Mouse (Mus musculus) heart, adult 8-10 months (tissue): ENCODE measurements at regions not wholly inside any gene's neighbourhood (a gene's known extent, or its start where the extent isn't known, plus 50 kb on each side); places are given as distances from the start of the nearest gene placed in this dataset.

Experiments
- DNase-seq: peaks from one replicate; pipeline ENCODE4 v3.0.0; 2022; ENCODE audit warnings: low spot score

GRCm38 (mm10) chr13:57365096-57365495 lies 469.3 kb upstream of the Trpc7 start:
- no peak for DNase-seq

- no peak for DNase-seq
Observed at GRCm38 (mm10) chr13:57364396-57364795, 468.6 kb upstream of the Trpc7 start.

- DNase-seq: no peak
Observed at GRCm38 (mm10) chr13:57362563-57362962, 466.8 kb upstream of the Trpc7 start.

GRCm38 (mm10) chr13:57361286-57361685 lies 465.5 kb upstream of the Trpc7 start:
- DNase-seq: no peak

GRCm38 (mm10) chr13:57354606-57355005 lies 458.8 kb upstream of the Trpc7 start:
- no peak for DNase-seq

GRCm38 (mm10) chr13:57353976-57354375 lies 458.2 kb upstream of the Trpc7 start:
- no peak for DNase-seq

GRCm38 (mm10) chr13:57350828-57351227 lies 455.0 kb upstream of the Trpc7 start:
- no peak for DNase-seq

GRCm38 (mm10) chr13:57338676-57339075 lies 442.9 kb upstream of the Trpc7 start:
- no peak for DNase-seq

- no peak for DNase-seq
Observed at GRCm38 (mm10) chr13:57336596-57336995, 440.8 kb upstream of the Trpc7 start.

GRCm38 (mm10) chr13:57332976-57333375 lies 437.2 kb upstream of the Trpc7 start:
- no peak for DNase-seq

GRCm38 (mm10) chr13:57331868-57332267 lies 436.1 kb upstream of the Trpc7 start:
- DNase-seq: no peak

GRCm38 (mm10) chr13:57325306-57325925 lies 429.6 kb upstream of the Trpc7 start:
- DNase-seq: no peak

- no peak for DNase-seq
Observed at GRCm38 (mm10) chr13:57316211-57317005, 420.6 kb upstream of the Trpc7 start.

- no peak for DNase-seq
Observed at GRCm38 (mm10) chr13:57314512-57314911, 418.7 kb upstream of the Trpc7 start.

- DNase-seq: no peak
Observed at GRCm38 (mm10) chr13:57313731-57314130, 417.9 kb upstream of the Trpc7 start.

- no peak for DNase-seq
Observed at GRCm38 (mm10) chr13:57311235-57311634, 415.4 kb upstream of the Trpc7 start.

GRCm38 (mm10) chr13:57309618-57310017 lies 413.8 kb upstream of the Trpc7 start:
- no peak for DNase-seq

- no peak for DNase-seq
Observed at GRCm38 (mm10) chr13:57307971-57308903, 412.4 kb upstream of the Trpc7 start.

GRCm38 (mm10) chr13:57305586-57305985 lies 409.8 kb upstream of the Trpc7 start:
- no peak for DNase-seq

GRCm38 (mm10) chr13:57303805-57304204 lies 408.0 kb upstream of the Trpc7 start:
- no peak for DNase-seq

GRCm38 (mm10) chr13:57291737-57292490 lies 396.1 kb upstream of the Trpc7 start:
- no peak for DNase-seq
